Mouse (Mus musculus): Measurements from ENCODE around the gene Celf1. TPM values are rescaled to one million over a fixed set of nuclear protein-coding genes. Genes with fewer than 3 reads are reported as not detected.
"Not testable (repeated sequence)": the region's sequence is repeated elsewhere in the genome, so short reads cannot be mapped to it uniquely, and the experiment has no call there.

Gene Celf1
- polyA plus RNA-seq, 1 experiment: 19.8 TPM

DNA sequence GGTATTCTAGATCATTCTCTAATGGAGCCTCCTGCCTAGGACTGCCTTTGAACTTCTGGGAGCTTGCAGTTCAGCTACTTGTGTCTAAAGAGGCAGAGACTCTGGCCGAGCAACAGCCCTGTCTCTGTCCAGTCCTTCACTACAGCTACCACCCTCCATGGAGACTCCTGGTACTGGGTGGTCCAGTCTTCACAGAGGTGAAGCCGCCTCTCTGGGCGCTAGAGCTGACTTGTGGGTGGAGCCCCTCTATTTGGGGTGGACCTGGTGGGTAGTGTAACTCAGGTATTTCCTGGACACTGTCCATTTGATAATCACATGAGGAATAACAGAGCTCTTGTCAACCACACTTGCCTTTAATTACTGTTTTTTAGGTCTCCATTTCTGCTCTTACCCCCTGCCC lies 79.7 kb downstream of the Celf1 start:
- TF ChIP-seq POLR2A (IDR thresholded peaks at IDR 0.05; ENCODE audit: control insufficient read depth, low read depth, low read length) (no peak), CTCF (IDR thresholded peaks at IDR 0.05; ENCODE audit: control insufficient read depth, insufficient read depth, insufficient replicate concordance, low read depth, low read length) (no peak)
- Histone ChIP-seq H3K27ac (ENCODE audit: control insufficient read depth, insufficient read depth, low read depth, low read length) (no peak overlapping the region), H3K27me3 (ENCODE audit: control insufficient read depth, insufficient read depth, low read length) (no peaks in the 10 kb centered on the region), H3K4me3 (ENCODE audit: control insufficient read depth, low read depth, low read length) (no peak overlapping the region), H3K4me1 (ENCODE audit: control insufficient read depth, insufficient read depth, low read length) (no peaks in the 10 kb centered on the region), H3K36me3 (ENCODE audit: control insufficient read depth, insufficient read depth, low read length) (peaks cover 3% of the 10 kb centered on the region; the same call in 1 of the 2 replicates)

DNA sequence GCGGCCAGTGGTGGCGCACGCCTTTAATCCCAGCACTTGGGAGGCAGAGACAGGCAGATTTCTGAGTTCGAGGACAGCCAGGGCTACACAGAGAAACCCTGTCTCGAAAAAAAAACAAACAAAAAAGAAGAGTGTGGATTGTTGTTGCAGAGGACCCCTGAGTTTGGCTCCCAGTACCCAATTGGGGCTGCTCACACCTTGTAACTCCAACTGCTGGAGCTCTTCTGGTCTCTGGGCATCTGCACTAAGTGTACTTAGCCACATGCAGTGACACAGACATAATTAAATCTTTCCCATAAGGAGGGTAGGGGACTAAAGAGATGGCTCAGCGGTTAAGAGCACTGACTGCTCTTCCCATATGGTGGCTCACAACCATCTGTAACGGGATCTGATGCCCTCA lies 82.1 kb downstream of the Celf1 start:
- not testable (repeated sequence) for H3K36me3 ChIP-seq (ENCODE audit: control insufficient read depth, insufficient read depth, low read length); H3K4me1 ChIP-seq (ENCODE audit: control insufficient read depth, insufficient read depth, low read length); H3K27ac ChIP-seq (ENCODE audit: control insufficient read depth, insufficient read depth, low read depth, low read length); H3K27me3 ChIP-seq (ENCODE audit: control insufficient read depth, insufficient read depth, low read length); H3K4me3 ChIP-seq (ENCODE audit: control insufficient read depth, low read depth, low read length)

DNA sequence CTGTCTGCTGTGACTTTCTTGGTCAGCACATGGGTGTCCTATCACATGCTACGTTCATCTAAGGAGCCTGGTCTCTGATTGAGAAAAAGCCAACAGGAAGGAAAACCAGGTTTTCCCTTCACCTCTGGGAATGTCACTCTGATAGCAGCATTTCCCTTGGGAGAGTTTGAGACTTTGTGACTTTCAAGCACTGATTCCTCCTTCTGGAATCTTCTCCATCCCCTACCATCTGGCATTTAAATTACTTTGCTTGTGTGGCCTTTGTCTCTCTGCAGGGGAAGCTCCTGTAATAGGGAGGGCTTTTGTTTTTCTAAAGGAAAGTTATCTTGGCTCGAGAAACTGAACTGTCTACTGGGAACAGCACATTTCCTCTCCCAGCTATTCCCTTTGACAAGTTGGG lies 82.9 kb downstream of the Celf1 start:
- H3K27ac ChIP-seq (ENCODE audit: control insufficient read depth, insufficient read depth, low read depth, low read length): no peak overlapping the region
- H3K27me3 ChIP-seq (ENCODE audit: control insufficient read depth, insufficient read depth, low read length): no peaks in the 10 kb centered on the region
- no peak overlapping the region for H3K4me3 ChIP-seq (ENCODE audit: control insufficient read depth, low read depth, low read length)
- H3K4me1 ChIP-seq (ENCODE audit: control insufficient read depth, insufficient read depth, low read length): no peaks in the 10 kb centered on the region
- TF ChIP-seq CTCF (IDR thresholded peaks at IDR 0.05; ENCODE audit: control insufficient read depth, insufficient read depth, insufficient replicate concordance, low read depth, low read length) (no peak), POLR2A (IDR thresholded peaks at IDR 0.05; ENCODE audit: control insufficient read depth, low read depth, low read length) (no peak)
- 0 out of 2 replicates have a peak, but pooled peaks cover 1% of the 10 kb centered on the region for H3K36me3 ChIP-seq (ENCODE audit: control insufficient read depth, insufficient read depth, low read length)

DNA sequence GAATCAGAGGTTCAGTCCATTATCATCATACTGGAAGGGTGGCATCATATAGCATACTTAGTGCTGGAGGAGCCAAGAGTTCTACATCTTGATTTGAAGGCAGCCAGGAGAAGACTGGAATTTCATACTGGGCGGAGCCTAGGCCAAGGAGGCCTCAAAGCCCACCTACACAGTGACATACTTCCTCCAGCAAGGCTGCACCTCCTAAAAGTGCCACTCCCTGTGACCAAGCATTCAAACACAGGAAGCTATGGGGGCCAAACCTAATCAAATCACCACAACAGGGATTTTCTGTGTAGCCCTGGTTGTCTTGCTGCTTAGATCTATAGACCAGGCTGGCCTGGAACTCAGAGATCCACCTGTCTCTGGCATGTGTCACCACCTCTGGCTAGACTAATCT lies 83.8 kb downstream of the Celf1 start:
- Histone ChIP-seq H3K27ac (ENCODE audit: control insufficient read depth, insufficient read depth, low read depth, low read length) (no peak overlapping the region), H3K4me3 (ENCODE audit: control insufficient read depth, low read depth, low read length) (no peak overlapping the region), H3K27me3 (ENCODE audit: control insufficient read depth, insufficient read depth, low read length) (no peaks in the 10 kb centered on the region), H3K36me3 (ENCODE audit: control insufficient read depth, insufficient read depth, low read length) (0 out of 2 replicates have a peak, but pooled peaks cover 1% of the 10 kb centered on the region), H3K4me1 (ENCODE audit: control insufficient read depth, insufficient read depth, low read length) (no peaks in the 10 kb centered on the region)
- TF ChIP-seq CTCF (IDR thresholded peaks at IDR 0.05; ENCODE audit: control insufficient read depth, insufficient read depth, insufficient replicate concordance, low read depth, low read length): no peak
- TF ChIP-seq POLR2A (IDR thresholded peaks at IDR 0.05; ENCODE audit: control insufficient read depth, low read depth, low read length): no peak

DNA sequence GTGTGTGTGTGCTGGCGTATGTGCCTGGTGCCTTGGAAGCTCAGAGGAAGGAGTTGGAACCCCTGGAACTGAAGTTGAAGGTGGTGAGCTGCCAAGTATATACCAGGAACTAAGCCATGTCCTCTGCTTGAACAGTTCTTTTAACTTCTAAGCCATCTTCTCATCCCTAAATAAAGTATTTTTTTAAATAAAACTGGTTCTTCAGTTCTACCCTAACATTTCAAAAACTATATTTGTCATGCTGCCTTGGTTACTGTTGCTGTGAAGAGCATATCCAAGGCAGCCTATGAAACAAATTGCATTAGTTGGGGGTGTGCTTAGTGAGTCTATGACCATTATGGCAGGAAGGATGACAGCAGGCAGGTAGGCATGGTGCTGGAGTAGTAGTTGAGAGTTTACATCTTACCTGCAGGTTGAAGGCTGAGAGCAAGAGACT lies 84.9 kb downstream of the Celf1 start:
- Histone ChIP-seq H3K27ac (ENCODE audit: control insufficient read depth, insufficient read depth, low read depth, low read length) (no peak overlapping the region), H3K4me1 (ENCODE audit: control insufficient read depth, insufficient read depth, low read length) (no peaks in the 10 kb centered on the region), H3K27me3 (ENCODE audit: control insufficient read depth, insufficient read depth, low read length) (no peaks in the 10 kb centered on the region), H3K36me3 (ENCODE audit: control insufficient read depth, insufficient read depth, low read length) (no peaks in the 10 kb centered on the region), H3K4me3 (ENCODE audit: control insufficient read depth, low read depth, low read length) (no peak overlapping the region)
- no peak for TF ChIP-seq CTCF (IDR thresholded peaks at IDR 0.05; ENCODE audit: control insufficient read depth, insufficient read depth, insufficient replicate concordance, low read depth, low read length)
- no peak for TF ChIP-seq POLR2A (IDR thresholded peaks at IDR 0.05; ENCODE audit: control insufficient read depth, low read depth, low read length)

DNA sequence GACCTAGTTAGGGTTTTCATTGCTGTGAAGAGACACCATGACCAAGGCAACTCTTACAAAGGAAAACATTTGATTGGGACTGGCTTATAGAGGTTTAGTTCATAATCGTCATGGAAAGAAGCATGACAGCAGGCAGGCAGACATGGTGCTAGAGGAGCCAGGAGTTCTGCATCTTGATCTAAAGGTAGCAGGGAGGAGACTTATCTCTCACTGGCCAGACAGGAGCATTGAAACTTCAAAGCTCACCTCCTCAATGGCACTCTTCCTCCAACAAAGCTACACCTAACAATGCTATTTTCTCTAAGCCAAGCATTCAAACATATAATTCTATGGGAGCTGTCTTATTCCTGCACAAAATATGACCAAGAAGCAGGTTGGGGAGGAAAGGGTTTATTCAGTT lies 86.3 kb downstream of the Celf1 start:
- peak overlapping the region; percentile 39 for H3K4me3 ChIP-seq (ENCODE audit: control insufficient read depth, low read depth, low read length)
- no peak for TF ChIP-seq POLR2A (IDR thresholded peaks at IDR 0.05; ENCODE audit: control insufficient read depth, low read depth, low read length)
- no peak for TF ChIP-seq CTCF (IDR thresholded peaks at IDR 0.05; ENCODE audit: control insufficient read depth, insufficient read depth, insufficient replicate concordance, low read depth, low read length)
- no peak overlapping the region for H3K27ac ChIP-seq (ENCODE audit: control insufficient read depth, insufficient read depth, low read depth, low read length)

DNA sequence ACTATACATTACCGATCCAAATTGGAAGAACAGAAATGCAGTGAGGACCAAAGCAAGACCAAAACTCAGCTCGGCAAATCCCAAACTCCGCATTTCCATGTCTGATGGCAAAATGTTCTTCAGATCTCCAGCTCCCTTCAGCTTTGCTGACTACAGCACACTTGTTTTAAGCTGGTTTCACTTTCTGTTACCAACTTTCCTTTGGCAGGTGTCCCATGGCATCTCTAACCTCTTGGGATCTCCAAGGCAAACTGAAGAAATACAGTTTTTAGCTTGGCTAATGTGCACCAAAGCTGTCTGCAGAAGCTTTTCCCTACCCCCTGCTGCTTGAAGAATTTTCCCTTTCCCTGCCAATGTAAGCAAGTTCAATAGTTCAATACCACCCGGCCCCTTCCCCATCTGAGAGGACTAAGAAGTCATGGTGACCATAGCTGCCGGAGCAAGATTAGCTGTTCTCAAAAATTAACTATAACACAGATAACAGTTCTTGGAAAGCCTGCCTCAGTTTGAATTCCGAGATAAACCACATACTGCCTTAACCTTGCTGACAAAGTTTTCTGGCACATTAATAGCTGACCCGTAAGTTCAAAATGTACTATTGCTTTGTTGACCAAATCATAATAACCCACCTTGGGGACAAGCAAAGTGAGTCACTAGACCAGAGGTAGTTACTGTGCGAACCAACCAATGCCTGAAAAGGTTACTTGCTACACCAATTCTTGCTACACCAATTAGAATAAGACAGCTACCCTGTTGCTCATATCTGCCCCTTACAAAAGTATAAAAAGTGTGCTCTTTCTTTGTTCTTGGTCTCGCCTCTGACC lies 87.4 kb downstream of the Celf1 start:
- Histone ChIP-seq H3K27ac (ENCODE audit: control insufficient read depth, insufficient read depth, low read depth, low read length) (peak overlapping the region; percentile 31; the same call in 1 of the 2 replicates), H3K4me3 (ENCODE audit: control insufficient read depth, low read depth, low read length) (peak overlapping the region; percentile 68), H3K27me3 (ENCODE audit: control insufficient read depth, insufficient read depth, low read length) (no peaks in the 10 kb centered on the region), H3K4me1 (ENCODE audit: control insufficient read depth, insufficient read depth, low read length) (no peaks in the 10 kb centered on the region; the same call in 1 of the 2 replicates), H3K36me3 (ENCODE audit: control insufficient read depth, insufficient read depth, low read length) (no peaks in the 10 kb centered on the region)
- TF ChIP-seq CTCF (IDR thresholded peaks at IDR 0.05; ENCODE audit: control insufficient read depth, insufficient read depth, insufficient replicate concordance, low read depth, low read length): no peak
- TF ChIP-seq POLR2A (IDR thresholded peaks at IDR 0.05; ENCODE audit: control insufficient read depth, low read depth, low read length): no peak

More for the DNA sequence above, 86.3 kb downstream of the Celf1 start:
- no peaks in the 10 kb centered on the region for H3K36me3 ChIP-seq (ENCODE audit: control insufficient read depth, insufficient read depth, low read length)
- no peaks in the 10 kb centered on the region for H3K27me3 ChIP-seq (ENCODE audit: control insufficient read depth, insufficient read depth, low read length)
- H3K4me1 ChIP-seq (ENCODE audit: control insufficient read depth, insufficient read depth, low read length): no peaks in the 10 kb centered on the region; the same call in 1 of the 2 replicates

Measured in testis, adult 2 months (tissue).